Mouse (Mus musculus) intestine, embryonic 16.5 days (tissue): ENCODE data around the gene Tnfaip2. TPM values are rescaled to one million over a fixed set of nuclear protein-coding genes. Genes with fewer than 3 reads are reported as not detected.

Source experiments
- ATAC-seq: fragments of 200-750 bp; cut with Nextera tagmentation; 2 replicates; pipeline ENCODE4 v1.8.0; 2017; ENCODE audit warnings: moderate TSS enrichment, moderate library complexity
- H3K27ac ChIP-seq: fragments of 300-500 bp; sonication (generic); 2 replicates; pipeline ENCODE4 v1.5.1; 2014; ENCODE audit warnings: mild to moderate bottlenecking, low read length
- H3K27me3 ChIP-seq: fragments of 300-500 bp; sonication (generic); replicated peaks from 2 replicates; pipeline ENCODE4 v1.6.1; 2014; ENCODE audit warnings: low read length, control low read depth, mixed read lengths; ENCODE audit not compliant: control insufficient read depth, insufficient read depth
- H3K36me3 ChIP-seq: fragments of 300-500 bp; sonication (generic); 2 replicates; pipeline ENCODE4 v1.6.1; 2014; ENCODE audit warnings: low read length, control low read depth; ENCODE audit not compliant: control insufficient read depth, insufficient read depth
- H3K4me1 ChIP-seq: fragments of 300-500 bp; sonication (generic); 2 replicates; pipeline ENCODE4 v1.6.1; 2014; ENCODE audit warnings: low read length, control low read depth, mixed read lengths; ENCODE audit not compliant: control insufficient read depth, insufficient read depth
- H3K4me2 ChIP-seq: fragments of 300-500 bp; sonication (generic); 2 replicates; pipeline ENCODE4 v1.6.1; 2014; ENCODE audit warnings: low read depth, low read length, control low read depth
- H3K4me3 ChIP-seq: fragments of 300-500 bp; sonication (generic); 2 replicates; pipeline ENCODE4 v1.5.1; 2014; ENCODE audit warnings: mild to moderate bottlenecking, low read length
- H3K9ac ChIP-seq: fragments of 300-500 bp; sonication (generic); 2 replicates; pipeline ENCODE4 v1.6.1; 2014; ENCODE audit warnings: low read depth, low read length
- H3K9me3 ChIP-seq: fragments of 300-500 bp; sonication (generic); 2 replicates; pipeline ENCODE4 v1.6.1; 2016; ENCODE audit warnings: low read length, control low read depth; ENCODE audit not compliant: control insufficient read depth
- WGBS: fragments of 180-500 bp; shearing (Covaris S2); extraction: QIAGEN DNeasy Blood & Tissue Kit; methylation state at CpG from one replicate; pipeline ENCODE4 v1.1.7; 2014; 5-methylcytosine and 5-hydroxymethylcytosine counted together
- polyA plus RNA-seq: library from polyadenylated mRNA; unstranded; fragments of >200 nt; fragmentation: Nextera tagmentation; extraction: Ambion mirVana; gene quantifications from 2 replicates; pipeline ENCODE4 v1.2.1, GENCODE M21; 2015

The Tnfaip2 gene
- polyA plus RNA-seq, 1 experiment from 2014 or later: 3.5 TPM

DNA sequence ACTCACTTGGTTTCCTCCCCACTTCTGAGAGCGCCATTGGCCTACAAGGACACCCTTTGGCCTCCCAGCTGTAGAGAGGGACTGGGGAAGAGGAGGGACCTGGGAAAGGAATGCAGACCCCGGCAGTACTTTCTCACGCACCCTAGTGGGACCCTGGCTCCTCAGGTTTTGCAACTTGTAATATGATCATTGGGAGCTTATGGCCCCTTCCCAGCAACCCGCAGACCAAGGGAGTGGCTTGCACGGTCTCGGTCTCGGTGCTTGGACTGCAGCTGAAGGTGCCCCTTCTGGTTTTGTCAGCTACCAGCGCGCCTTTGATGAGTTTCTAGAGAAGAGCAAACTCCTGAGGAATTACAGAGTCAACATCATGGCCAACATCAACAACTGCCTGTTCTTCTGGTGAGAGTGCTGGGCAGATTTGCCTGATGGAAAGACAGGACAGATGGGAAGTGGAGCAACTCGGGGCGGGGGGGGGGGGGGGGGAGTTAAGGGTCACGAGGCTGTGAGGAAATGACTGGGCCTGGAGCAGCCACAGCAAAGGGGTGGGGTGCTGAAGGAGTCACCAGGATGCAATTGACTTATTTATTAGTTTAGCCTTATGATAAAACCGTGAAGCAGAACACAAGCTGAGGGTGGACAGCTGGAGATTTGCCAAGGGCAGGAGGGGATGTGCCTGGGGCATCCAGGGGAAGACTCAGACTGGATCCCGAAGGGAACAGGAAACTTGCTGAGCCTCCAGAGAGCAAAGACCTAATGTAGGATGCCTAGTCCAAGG is 6.8 kb downstream of the Tnfaip2 start:
- Histone ChIP-seq H3K36me3 (no peaks in the 10 kb centered on the region), H3K27ac (no peak overlapping the region), H3K4me1 (peaks cover 32% of the 10 kb centered on the region), H3K4me3 (no peak overlapping the region), H3K4me2 (no peak overlapping the region), H3K27me3 (peaks cover 63% of the 10 kb centered on the region), H3K9me3 (no peaks in the 10 kb centered on the region), H3K9ac (no peak overlapping the region)
- peak; percentile 22; the same call in 1 of the 2 replicates for ATAC-seq
- whole genome bisulfite sequencing: 22% methylated on average over 13 of the region's 14 CpGs

DNA sequence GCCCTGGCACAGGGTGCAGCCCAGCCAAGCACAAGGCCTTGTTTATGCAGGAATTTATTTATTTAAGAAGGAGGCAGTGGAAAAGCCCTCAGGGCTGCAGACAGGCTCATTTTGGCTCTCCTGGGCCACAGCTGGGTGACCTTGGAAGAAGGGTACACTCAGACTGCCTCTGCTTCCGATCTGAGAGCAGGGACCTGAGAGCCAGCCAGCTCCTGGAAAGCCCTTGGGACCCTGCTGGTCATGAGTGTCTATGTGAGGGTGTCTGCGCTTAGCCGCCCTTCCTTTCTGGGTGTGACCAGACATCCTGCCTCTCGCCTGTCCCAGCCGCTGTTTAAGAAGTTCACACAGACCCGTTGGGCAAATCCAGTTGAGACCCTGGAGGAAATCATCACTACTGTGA is 8.1 kb downstream of the Tnfaip2 start:
- Histone ChIP-seq H3K27me3 (peaks cover 50% of the 10 kb centered on the region), H3K4me2 (no peak overlapping the region), H3K36me3 (no peaks in the 10 kb centered on the region), H3K9ac (no peak overlapping the region), H3K9me3 (no peaks in the 10 kb centered on the region), H3K27ac (no peak overlapping the region), H3K4me3 (no peak overlapping the region), H3K4me1 (peaks cover 35% of the 10 kb centered on the region)
- no peak for ATAC-seq
- 46% methylated on average over 6 of the region's 6 CpGs for WGBS

- Histone ChIP-seq H3K9ac (no peak overlapping the region), H3K4me1 (peaks cover 31% of the 10 kb centered on the region), H3K36me3 (no peaks in the 10 kb centered on the region), H3K27me3 (peaks cover 38% of the 10 kb centered on the region), H3K4me2 (no peak overlapping the region), H3K27ac (no peak overlapping the region), H3K4me3 (no peak overlapping the region), H3K9me3 (no peaks in the 10 kb centered on the region)
- no peak for ATAC-seq
- WGBS: 87% methylated on average over 7 of the region's 7 CpGs
Measured at GRCm38 (mm10) chr12:111451561-111451960, 9.3 kb downstream of the Tnfaip2 start.

DNA sequence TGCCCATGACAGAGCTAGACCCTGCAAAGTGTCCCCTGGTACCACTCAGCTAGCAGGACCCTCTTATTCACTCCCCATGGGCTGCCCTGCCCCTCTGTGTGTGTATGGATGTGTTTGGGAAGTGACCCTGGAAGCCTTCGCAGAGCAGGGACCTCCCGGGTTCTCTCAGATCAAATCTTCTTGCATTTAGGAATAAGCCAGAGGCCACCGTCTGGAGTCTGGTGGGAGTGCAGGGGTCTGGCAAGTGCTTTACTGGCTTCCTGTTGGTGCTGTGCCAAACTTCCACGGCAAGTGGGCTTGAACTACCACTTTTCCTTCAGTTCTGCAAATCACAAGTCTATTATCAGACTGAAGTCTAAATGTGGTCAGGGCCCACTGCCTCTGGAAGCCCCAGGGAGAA is 11.8 kb downstream of the Tnfaip2 start:
- Histone ChIP-seq H3K36me3 (no peaks in the 10 kb centered on the region), H3K4me1 (peaks cover 26% of the 10 kb centered on the region), H3K4me2 (no peak overlapping the region), H3K27me3 (peaks cover 14% of the 10 kb centered on the region), H3K9ac (no peak overlapping the region), H3K9me3 (no peaks in the 10 kb centered on the region), H3K27ac (no peak overlapping the region), H3K4me3 (no peak overlapping the region)
- no peak for ATAC-seq
- 38% methylated on average over 4 of the region's 4 CpGs for WGBS

- Histone ChIP-seq H3K9ac (no peak overlapping the region), H3K27me3 (peaks cover 12% of the 10 kb centered on the region), H3K4me3 (no peak overlapping the region), H3K36me3 (no peaks in the 10 kb centered on the region), H3K9me3 (no peaks in the 10 kb centered on the region), H3K27ac (0 out of 2 replicates have a peak overlapping the region, but pooled peaks have one; percentile 16), H3K4me1 (peaks cover 21% of the 10 kb centered on the region), H3K4me2 (no peak overlapping the region)
- peak; percentile 47 for ATAC-seq
- WGBS: 48% methylated on average over 10 of the region's 10 CpGs
Measured at GRCm38 (mm10) chr12:111454543-111455280, 12.4 kb downstream of the Tnfaip2 start.

GRCm38 (mm10) chr12:111455311-111455846 is 13.1 kb downstream of the Tnfaip2 start:
- H3K9me3 ChIP-seq: no peaks in the 10 kb centered on the region
- no peak overlapping the region for H3K4me3 ChIP-seq
- ATAC-seq: 0 out of 2 replicates have a peak, but pooled peaks have one; percentile 5
- WGBS: 57% methylated on average over 12 of the region's 12 CpGs
- H3K9ac ChIP-seq: no peak overlapping the region
- H3K27me3 ChIP-seq: peaks cover 7% of the 10 kb centered on the region
- H3K4me1 ChIP-seq: peaks cover 17% of the 10 kb centered on the region
- H3K27ac ChIP-seq: 0 out of 2 replicates have a peak overlapping the region, but pooled peaks have one; percentile 16
- H3K36me3 ChIP-seq: no peaks in the 10 kb centered on the region
- H3K4me2 ChIP-seq: no peak overlapping the region

DNA sequence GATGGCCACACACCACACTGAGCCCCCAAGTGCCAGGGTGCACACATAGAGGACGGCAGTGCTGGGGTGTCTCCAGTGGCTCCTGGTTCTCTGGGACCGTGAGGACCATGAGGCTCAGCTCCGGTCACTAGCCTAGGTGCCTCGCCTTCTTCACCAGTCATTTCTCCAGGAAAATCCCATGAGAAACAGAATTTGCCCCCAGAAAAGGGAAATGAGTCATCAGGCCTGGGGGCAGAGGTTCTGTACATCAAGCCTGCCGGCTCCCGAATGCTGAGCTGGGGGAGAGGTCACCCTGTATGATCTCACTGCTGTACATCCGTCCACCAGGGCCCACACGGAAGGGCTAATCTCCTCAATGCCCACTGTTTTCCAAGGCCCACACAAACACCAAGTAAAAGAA is 13.6 kb downstream of the Tnfaip2 start:
- Histone ChIP-seq H3K4me3 (no peak overlapping the region), H3K36me3 (no peaks in the 10 kb centered on the region), H3K9me3 (no peaks in the 10 kb centered on the region), H3K27me3 (peaks cover 4% of the 10 kb centered on the region; the same call in 1 of the 2 replicates), H3K9ac (no peak overlapping the region), H3K4me2 (no peak overlapping the region), H3K27ac (no peak overlapping the region), H3K4me1 (peaks cover 17% of the 10 kb centered on the region)
- 57% methylated on average over 8 of the region's 8 CpGs for WGBS
- no peak for ATAC-seq

DNA sequence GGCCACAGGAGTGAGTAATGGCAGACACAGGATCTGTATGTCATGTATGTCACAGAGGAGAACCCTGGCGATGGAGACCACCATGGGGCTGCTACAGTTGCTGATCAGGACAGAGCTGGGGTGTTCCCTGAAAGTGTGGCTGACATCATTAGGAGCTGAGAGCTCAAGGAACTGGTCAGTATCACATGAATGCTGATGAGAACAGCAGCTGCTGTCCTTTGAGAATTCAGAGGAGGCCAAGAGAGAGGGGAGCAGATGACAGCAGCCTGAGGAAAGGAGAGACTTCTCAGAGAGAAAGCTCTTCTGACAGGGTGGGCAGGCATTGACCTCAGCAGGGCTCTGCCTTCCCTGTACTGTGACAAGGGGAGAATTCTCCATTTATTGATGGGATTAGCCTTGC is 15.5 kb downstream of the Tnfaip2 start:
- no peak for ATAC-seq
- Histone ChIP-seq H3K9me3 (no peaks in the 10 kb centered on the region), H3K27me3 (no peaks in the 10 kb centered on the region; the same call in 1 of the 2 replicates), H3K4me3 (no peak overlapping the region), H3K4me1 (peaks cover 17% of the 10 kb centered on the region), H3K4me2 (no peak overlapping the region), H3K27ac (no peak overlapping the region), H3K9ac (no peak overlapping the region), H3K36me3 (no peaks in the 10 kb centered on the region)
- WGBS: 89% methylated on average over 1 of the region's 1 CpGs

DNA sequence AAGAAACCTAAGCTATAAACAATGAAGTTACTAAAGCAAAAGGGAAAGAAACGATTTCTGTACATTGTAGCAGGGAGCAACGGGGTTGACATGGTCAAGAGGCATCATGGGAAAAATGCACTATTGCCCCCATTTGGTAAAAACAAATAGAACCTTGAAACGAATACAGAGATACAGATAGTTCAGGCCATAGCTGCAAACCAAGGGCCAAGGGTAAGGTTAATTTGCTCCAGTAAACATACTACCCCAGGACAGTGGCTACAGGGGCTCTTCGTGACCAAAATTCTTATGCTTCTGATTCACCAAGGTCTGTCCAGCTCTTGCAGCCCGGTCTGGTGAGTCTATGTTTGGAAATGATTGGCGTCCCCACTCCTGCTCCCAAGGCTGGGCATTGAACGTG is 21.3 kb downstream of the Tnfaip2 start:
- Histone ChIP-seq H3K36me3 (no peaks in the 10 kb centered on the region), H3K4me2 (no peak overlapping the region), H3K27ac (no peak overlapping the region), H3K27me3 (no peaks in the 10 kb centered on the region; the same call in 1 of the 2 replicates), H3K4me3 (no peak overlapping the region), H3K9me3 (no peaks in the 10 kb centered on the region), H3K9ac (no peak overlapping the region), H3K4me1 (no peaks in the 10 kb centered on the region)
- no peak for ATAC-seq
- 73% methylated on average over 7 of the region's 7 CpGs for WGBS
